Mouse (Mus musculus): ENCODE measurements around the gene Slc17a2.

DNA sequence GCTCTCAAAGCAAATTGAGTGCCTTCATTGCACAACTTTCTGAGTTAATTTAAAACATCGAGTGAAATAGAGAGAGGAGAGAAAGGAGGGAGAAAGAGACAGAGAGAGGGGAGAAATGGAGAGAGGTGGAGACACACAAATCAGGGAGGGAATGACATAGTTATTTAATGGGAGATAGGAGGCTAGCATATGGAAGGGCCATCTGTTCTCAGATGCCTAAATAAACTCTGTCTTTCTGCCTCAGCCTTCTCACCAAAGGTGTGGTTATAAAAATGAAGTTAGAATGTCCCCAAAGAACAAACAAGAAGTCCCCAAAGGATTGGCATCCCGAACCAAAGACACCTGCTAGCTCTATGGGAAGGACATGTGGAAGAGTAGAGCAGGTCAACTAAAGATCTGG, 42.5 kb downstream of the Slc17a2 start:
- TF ChIP-seq EP300 (IDR thresholded peaks at IDR 0.05; ENCODE audit: low read depth) = no peak
- TF ChIP-seq CTCF (IDR thresholded peaks at IDR 0.05; ENCODE audit: low read depth) = no peak
